In genomic region chr10:20141376-20141775, GRCm38 (mm10) we compare ENCODE assay signal across 11 mouse cellular contexts. TPM values are rescaled to one million over a fixed set of nuclear protein-coding genes. Genes with fewer than 3 reads are reported as not detected.
DNase-seq lines count a peak whose midpoint lies in the region; ATAC-seq and TF ChIP-seq lines count a peak whose summit lies in the region.
"Had no signal": no experiment of that assay in that cellular context is flagged by ENCODE, and none has a peak within 500 bp of the region (broad histone marks: within the 10 kb centered on the region; RNA-seq: fewer than 3 reads in every experiment).

No protein-coding gene starts in this region.

- no peak overlapping the region for H3K4me3 ChIP-seq in kidney, embryonic 15.5 days (replicated peaks)
- H3K4me3 ChIP-seq in E14TG2a.4 (replicated peaks; ENCODE audit: low read length): peak overlapping the region; percentile 17; the same call in 1 of the 2 replicates
- H3K4me3 ChIP-seq in hindbrain, embryonic 15.5 days: no peak overlapping the region
- H3K4me3 ChIP-seq: embryonic facial prominence, embryonic 12.5 days had no signal

- TF ChIP-seq CTCF in E14TG2a.4 (conservative IDR thresholded peaks at IDR 0.05; ENCODE audit: low read length): no peak

- no peaks in the 10 kb centered on the region for H3K9me3 ChIP-seq in kidney, embryonic 15.5 days (replicated peaks)
- no peaks in the 10 kb centered on the region for H3K9me3 ChIP-seq in E14TG2a.4 (ENCODE audit: low read length)
- H3K9me3 ChIP-seq in hindbrain, embryonic 15.5 days: no peaks in the 10 kb centered on the region
- H3K9me3 ChIP-seq: embryonic facial prominence, embryonic 12.5 days had no signal

- H3K36me3 ChIP-seq in kidney, embryonic 15.5 days: peaks cover 10% of the 10 kb centered on the region
- H3K36me3 ChIP-seq in E14TG2a.4 (ENCODE audit: insufficient read depth, low read length): no peaks in the 10 kb centered on the region
- H3K36me3 ChIP-seq in hindbrain, embryonic 15.5 days: no peaks in the 10 kb centered on the region
- H3K36me3 ChIP-seq: embryonic facial prominence, embryonic 12.5 days had no signal

- no peak overlapping the region for H3K9ac ChIP-seq in kidney, embryonic 15.5 days
- H3K9ac ChIP-seq in hindbrain, embryonic 15.5 days: no peak overlapping the region
- H3K9ac ChIP-seq: embryonic facial prominence, embryonic 12.5 days had no signal

- H3K4me2 ChIP-seq in kidney, embryonic 15.5 days: peak overlapping the region; percentile 33
- peak overlapping the region; percentile 19 for H3K4me2 ChIP-seq in hindbrain, embryonic 15.5 days
- H3K4me2 ChIP-seq: embryonic facial prominence, embryonic 12.5 days had no signal

- ATAC-seq in kidney, embryonic 15.5 days (replicated peaks; ENCODE audit: low FRiP score): no peak
- ATAC-seq in hindbrain, embryonic 15.5 days (ENCODE audit: low FRiP score, low read depth): no peak
- no peak for ATAC-seq in CD4-positive, CD25-positive, alpha-beta regulatory T cell, adult 4 months

- 49% methylated on average over 17 of the region's 17 CpGs for whole genome bisulfite sequencing in kidney, embryonic 15.5 days
- 36% methylated on average over 17 of the region's 17 CpGs for WGBS in hindbrain, embryonic 15.5 days

- no peak overlapping the region for H3K27ac ChIP-seq in kidney, embryonic 15.5 days
- no peak overlapping the region for H3K27ac ChIP-seq in hindbrain, embryonic 15.5 days (replicated peaks)
- H3K27ac ChIP-seq: embryonic facial prominence, embryonic 12.5 days had no signal

- no peak for DNase-seq in kidney, adult 18-20 months
- peak; percentile 61 to 81 for DNase-seq in adrenal gland, adult (ENCODE audit: inconsistent age in 2 of 2, low spot score in 1 of 2)
- no peak for DNase-seq in layer of hippocampus, adult 9-11 months
- DNase-seq in left cerebral cortex, adult 8-10 months (ENCODE audit: low spot score in 2 of 2): no peak
- DNase-seq: cerebellum, postnatal 14 days; lung, postnatal 10 days had no signal

- peaks cover under 1% of the 10 kb centered on the region for H3K27me3 ChIP-seq in kidney, embryonic 15.5 days
- H3K27me3 ChIP-seq in E14TG2a.4 (ENCODE audit: insufficient read depth, low read length): 0 out of 2 replicates have a peak, but pooled peaks cover 8% of the 10 kb centered on the region
- peaks cover under 1% of the 10 kb centered on the region; the same call in 1 of the 2 replicates for H3K27me3 ChIP-seq in hindbrain, embryonic 15.5 days
- H3K27me3 ChIP-seq: embryonic facial prominence, embryonic 12.5 days had no signal

- peaks cover 5% of the 10 kb centered on the region; the same call in 1 of the 2 replicates for H3K4me1 ChIP-seq in kidney, embryonic 15.5 days
- H3K4me1 ChIP-seq in E14TG2a.4 (replicated peaks; ENCODE audit: low read depth, low read length): peaks cover 19% of the 10 kb centered on the region
- H3K4me1 ChIP-seq in hindbrain, embryonic 15.5 days (replicated peaks): no peaks in the 10 kb centered on the region
- H3K4me1 ChIP-seq: embryonic facial prominence, embryonic 12.5 days had no signal

RNA-seq across cellular contexts. Expression of gene Map7, which starts 6.9 kb away (rescaled TPM):
- polyA plus RNA-seq in kidney, embryonic 15.5 days (2015; fragmentation: Nextera tagmentation; extraction: Ambion mirVana): 26.7 and 28.8 TPM in 2 replicates
- 10.3 and 10.7 TPM in 2 replicates for polyA plus RNA-seq in hindbrain, embryonic 15.5 days (2015; fragmentation: Nextera tagmentation; extraction: Ambion mirVana)
- 1 to 10 TPM; 5.0 to 5.9 TPM for polyA plus RNA-seq in CD4-positive, CD25-positive, alpha-beta regulatory T cell, adult 4 months (2017; shearing (Covaris generic))
- 100 to 1,000 TPM; 124 to 135 (median 130) TPM for total RNA-seq in left cerebral cortex, adult 8-10 months (2022)

Comparison
In these comparisons a context has a peak if more than half of its experiments do, and no peak if none do; other contexts are left out.
1. DNase-seq: peak in adrenal gland, adult (2 of 2); none in kidney, adult 18-20 months (single experiment), layer of hippocampus, adult 9-11 months (single experiment) and left cerebral cortex, adult 8-10 months (0 of 2).